30 mouse cellular contexts compared by ENCODE assay signal in genomic region chr19:12805730-12806129, GRCm38 (mm10). TPM values are rescaled to one million over a fixed set of nuclear protein-coding genes. Genes with fewer than 3 reads are reported as not detected.
DNase-seq lines count a peak whose midpoint lies in the region; ATAC-seq and TF ChIP-seq lines count a peak whose summit lies in the region.
"Had no signal": no experiment of that assay in that cellular context is flagged by ENCODE, and none has a peak within 500 bp of the region (broad histone marks: within the 10 kb centered on the region; RNA-seq: fewer than 3 reads in every experiment).

No protein-coding gene starts in this region.

- TF ChIP-seq POLR2A in lung, adult 2 months (IDR thresholded peaks at IDR 0.05; ENCODE audit: borderline replicate concordance, extremely low read depth, low read depth, low read length): no peak

- DNase-seq in CD4-positive, CD25-positive, alpha-beta regulatory T cell, adult 2 months (ENCODE audit: low read depth, low spot score): peak; percentile 21
- DNase-seq in lung, postnatal 36 days: peak; percentile 35
- no peak for DNase-seq in lung, adult 2 months
- DNase-seq in layer of hippocampus, adult 9-10 months (ENCODE audit: low spot score): no peak
- no peak for DNase-seq in gastrocnemius, postnatal 25 days
- no peak for DNase-seq in thymus, adult 18-20 months
- DNase-seq: B cell, adult 2 months; cerebellum, postnatal 10 days; kidney, postnatal 4 days; right cerebral cortex, postnatal 14 days; spleen, adult 18-20 months; thymus, postnatal 4 days had no signal

- 73% methylated on average over 3 of the region's 3 CpGs for WGBS in lung, adult 2 months

- no peaks in the 10 kb centered on the region for H3K4me1 ChIP-seq in lung, adult 2 months (ENCODE audit: control insufficient read depth, insufficient read depth, low read length)
- H3K4me1 ChIP-seq: embryonic facial prominence, embryonic 13.5 days; heart, embryonic 13.5 days; hindbrain, embryonic 13.5 days; intestine, embryonic 15.5 days had no signal

- no peak overlapping the region for H3K4me3 ChIP-seq in lung, adult 2 months (replicated peaks; ENCODE audit: extremely low read depth, low read depth, low read length)
- H3K4me3 ChIP-seq: embryonic facial prominence, embryonic 13.5 days; heart, embryonic 13.5 days; hindbrain, embryonic 13.5 days; intestine, embryonic 15.5 days had no signal

- TF ChIP-seq CTCF in lung, adult 2 months (IDR thresholded peaks at IDR 0.05; ENCODE audit: insufficient read depth, low read length): no peak

- no peak for ATAC-seq in CD4-positive, CD25-positive, alpha-beta regulatory T cell, adult 4 months
- peak; percentile 5 for ATAC-seq in inflammation-experienced regulatory T-cells, adult 6 months
- ATAC-seq: forebrain, embryonic 16.5 days; intestine, embryonic 15.5 days; lung, postnatal 0 days had no signal

RNA-seq across cellular contexts. Expression of gene Lpxn, which starts 9.7 kb away (rescaled TPM):
- 100 to 1,000 TPM; 220 to 255 TPM for polyA plus RNA-seq in CD4-positive, CD25-positive, alpha-beta regulatory T cell, adult 4 months (2017; shearing (Covaris generic))
- 3.8 and 6.1 TPM in 2 replicates for polyA plus RNA-seq in lung, adult 2 months (2012; rRNA removed)
- polyA plus RNA-seq in inflammation-experienced regulatory T-cells, adult 6 months (2017; shearing (Covaris generic)): 100 to 1,000 TPM; 257 to 302 (median 261) TPM
- under 1 TPM; 0.36 to 0.38 TPM for total RNA-seq in gastrocnemius, postnatal 25 days (2021)

RNA-seq across cellular contexts. Expression of gene Zfp91, which starts 9.8 kb away (rescaled TPM):
- polyA plus RNA-seq in CD4-positive, CD25-positive, alpha-beta regulatory T cell, adult 4 months (2017; shearing (Covaris generic)): 10 to 100 TPM; 21.2 to 22.9 TPM
- 10.9 and 14.7 TPM in 2 replicates for polyA plus RNA-seq in lung, adult 2 months (2012; rRNA removed)
- polyA plus RNA-seq in inflammation-experienced regulatory T-cells, adult 6 months (2017; shearing (Covaris generic)): 10 to 100 TPM; 17.7 to 22.3 (median 19.1) TPM
- total RNA-seq in gastrocnemius, postnatal 25 days (2021): 10 to 100 TPM; 82.9 to 97.8 TPM

RNA-seq across cellular contexts. Expression of gene Cntf, which starts 40.3 kb away (rescaled TPM):
- polyA plus RNA-seq in CD4-positive, CD25-positive, alpha-beta regulatory T cell, adult 4 months (2017; shearing (Covaris generic)): 1 to 10 TPM; 2.9 to 3.4 TPM
- 0.70 and 1.0 TPM in 2 replicates for polyA plus RNA-seq in lung, adult 2 months (2012; rRNA removed)
- polyA plus RNA-seq in inflammation-experienced regulatory T-cells, adult 6 months (2017; shearing (Covaris generic)): 1 to 10 TPM; 2.4 to 4.2 (median 3.7) TPM
- 1 to 10 TPM; 3.2 to 3.4 TPM for total RNA-seq in gastrocnemius, postnatal 25 days (2021)

RNA-seq across cellular contexts. Expression of gene Gm5244, which starts 40.8 kb away (rescaled TPM):
- 1 to 10 TPM in 1 of 2 experiments, not detected in 1; 1.0 TPM for polyA plus RNA-seq in CD4-positive, CD25-positive, alpha-beta regulatory T cell, adult 4 months (2017; shearing (Covaris generic))
- polyA plus RNA-seq in lung, adult 2 months (2012; rRNA removed): not detected in 2 replicates
- polyA plus RNA-seq in inflammation-experienced regulatory T-cells, adult 6 months (2017; shearing (Covaris generic)): under 1 TPM; 0.47 to 0.91 (median 0.54) TPM
- total RNA-seq in gastrocnemius, postnatal 25 days (2021): not detected
- total RNA-seq: ES-E14; gastrocnemius, postnatal 4 days; heart, postnatal 25 days; layer of hippocampus, postnatal 10 days had no signal
- polyA plus RNA-seq: embryonic facial prominence, embryonic 13.5 days; forebrain, embryonic 16.5 days; heart, embryonic 13.5 days; hindbrain, embryonic 13.5 days; intestine, embryonic 15.5 days; kidney, embryonic 14.5 days; limb, embryonic 11.5 days; liver, embryonic 14.5 days; lung, postnatal 0 days; midbrain, embryonic 11.5 days; neural tube, embryonic 14.5 days; stomach, embryonic 14.5 days had no signal

RNA-seq across cellular contexts. Expression of gene Olfr1444, which starts 51.4 kb away (rescaled TPM):
- polyA plus RNA-seq in CD4-positive, CD25-positive, alpha-beta regulatory T cell, adult 4 months (2017; shearing (Covaris generic)): under 1 TPM; 0.33 to 0.44 TPM
- polyA plus RNA-seq in lung, adult 2 months (2012; rRNA removed): not detected in 2 replicates
- 1 to 10 TPM in 1 of 3 experiments, under 1 TPM in 2; 0.70 to 1.3 (median 0.74) TPM for polyA plus RNA-seq in inflammation-experienced regulatory T-cells, adult 6 months (2017; shearing (Covaris generic))
- total RNA-seq in gastrocnemius, postnatal 25 days (2021): not detected
- total RNA-seq: ES-E14; gastrocnemius, postnatal 4 days; heart, postnatal 25 days; layer of hippocampus, postnatal 10 days had no signal
- polyA plus RNA-seq: embryonic facial prominence, embryonic 13.5 days; forebrain, embryonic 16.5 days; heart, embryonic 13.5 days; hindbrain, embryonic 13.5 days; intestine, embryonic 15.5 days; kidney, embryonic 14.5 days; limb, embryonic 11.5 days; liver, embryonic 14.5 days; lung, postnatal 0 days; midbrain, embryonic 11.5 days; neural tube, embryonic 14.5 days; stomach, embryonic 14.5 days had no signal

Comparison
In these comparisons a context has a peak if more than half of its experiments do, and no peak if none do; other contexts are left out.
1. DNase-seq: peak in CD4-positive, CD25-positive, alpha-beta regulatory T cell, adult 2 months (single experiment) and lung, postnatal 36 days (single experiment); none in lung, adult 2 months (single experiment), layer of hippocampus, adult 9-10 months (single experiment), gastrocnemius, postnatal 25 days (single experiment) and thymus, adult 18-20 months (0 of 2).
2. RNA of gene Lpxn, which starts 9.7 kb away (polyA plus RNA-seq): 257 to 302 TPM in inflammation-experienced regulatory T-cells, adult 6 months and 220 to 255 TPM in CD4-positive, CD25-positive, alpha-beta regulatory T cell, adult 4 months; 3.8 to 6.1 TPM in lung, adult 2 months; every median in the first group is over 10 times any median in the second.